Mouse (Mus musculus) adrenal gland, postnatal 36 days (tissue): ENCODE measurements around the gene Zfp207. TPM values are rescaled to one million over a fixed set of nuclear protein-coding genes. Genes with fewer than 3 reads are reported as not detected.
"Not testable (repeated sequence)": the region's sequence is repeated elsewhere in the genome, so short reads cannot be mapped to it uniquely, and the experiment has no call there.

Experiments
- DNase-seq, 2 experiments: peaks; one replicate each; pipeline ENCODE4 v3.0.0; 2021; ENCODE audit warnings: mixed read lengths in 1 of 2
- total RNA-seq, 2 experiments: library from RNA; stranded (reverse); gene quantifications; 2 replicates each; pipeline ENCODE4 v1.2.3; 2021

The Zfp207 gene
- total RNA-seq, 2 experiments from 2014 or later = 122 to 136 TPM

- not testable (repeated sequence) for DNase-seq
Observed at GRCm38 (mm10) chr11:80407878-80408277, 24.8 kb downstream of the Zfp207 start.

GRCm38 (mm10) chr11:80410377-80410776 lies 27.3 kb downstream of the Zfp207 start:
- DNase-seq = no peak

- no peak for DNase-seq
Observed at GRCm38 (mm10) chr11:80417085-80417484, 34.0 kb downstream of the Zfp207 start.

- no peak for DNase-seq
Observed at GRCm38 (mm10) chr11:80419743-80420142, 36.7 kb downstream of the Zfp207 start.

GRCm38 (mm10) chr11:80420202-80420984 lies 37.3 kb downstream of the Zfp207 start:
- no peak for DNase-seq

- DNase-seq = no peak
Observed at GRCm38 (mm10) chr11:80421421-80422047, 38.5 kb downstream of the Zfp207 start.

GRCm38 (mm10) chr11:80424691-80425090 lies 41.6 kb downstream of the Zfp207 start:
- no peak for DNase-seq

- DNase-seq = no peak
Observed at GRCm38 (mm10) chr11:80425247-80425778, 42.2 kb downstream of the Zfp207 start.

GRCm38 (mm10) chr11:80426029-80426813 lies 43.1 kb downstream of the Zfp207 start:
- DNase-seq = not testable (repeated sequence)

GRCm38 (mm10) chr11:80428381-80429008 lies 45.4 kb downstream of the Zfp207 start, which contains the start of gene Psmd11:
Gene Psmd11, plus strand, starts transcription at chr11:80428615.
- DNase-seq = peak; percentile 96 to 98

GRCm38 (mm10) chr11:80429009-80429475 lies 46.0 kb downstream of the Zfp207 start:
- DNase-seq = peak; percentile 54 to 64

GRCm38 (mm10) chr11:80429500-80430166 lies 46.6 kb downstream of the Zfp207 start:
- DNase-seq = peak in 1 of 2 experiments; percentile 19

- DNase-seq = no peak
Observed at GRCm38 (mm10) chr11:80430366-80430910, 47.4 kb downstream of the Zfp207 start.

- DNase-seq = no peak
Observed at GRCm38 (mm10) chr11:80446916-80447315, 63.8 kb downstream of the Zfp207 start.

- no peak for DNase-seq
Observed at GRCm38 (mm10) chr11:80449859-80450258, 66.8 kb downstream of the Zfp207 start.

GRCm38 (mm10) chr11:80452242-80452641 lies 69.2 kb downstream of the Zfp207 start:
- no peak for DNase-seq

- no peak for DNase-seq
Observed at GRCm38 (mm10) chr11:80453198-80453597, 70.1 kb downstream of the Zfp207 start.
